23 mouse cellular contexts compared by ENCODE assay signal in genomic region chr8:78536716-78537115, GRCm38 (mm10).
DNase-seq lines count a peak whose midpoint lies in the region; TF ChIP-seq lines count a peak whose summit lies in the region.
"Had no signal": no experiment of that assay in that cellular context is flagged by ENCODE, and none has a peak within 500 bp of the region (broad histone marks: within the 10 kb centered on the region; RNA-seq: fewer than 3 reads in every experiment).

No protein-coding gene starts in this region.

- peak overlapping the region; percentile 30 for H3K4me3 ChIP-seq in E14TG2a.4 (replicated peaks; ENCODE audit: low read length)
- H3K4me3 ChIP-seq: embryonic facial prominence, embryonic 13.5 days; embryonic facial prominence, embryonic 15.5 days; erythroblast, embryonic 14.5 days; forebrain, embryonic 10.5 days; forebrain, embryonic 12.5 days had no signal

- TF ChIP-seq CTCF in E14TG2a.4 (conservative IDR thresholded peaks at IDR 0.05; ENCODE audit: low read length) = no peak

- peak; percentile 57 for DNase-seq in ES-CJ7 (ENCODE audit: low read depth, low spot score)
- peak; percentile 76 for DNase-seq in R1 (ENCODE audit: low read depth, low spot score)
- no peak for DNase-seq in urinary bladder, postnatal 10 days (ENCODE audit: low spot score)
- DNase-seq in kidney, adult 11 months = no peak
- DNase-seq: adrenal gland, adult 2 months; adrenal gland, postnatal 10 days; adrenal gland, postnatal 36 days; B cell, adult 2 months; cerebellum, adult 11-12 months; cerebellum, adult 2 months; cerebellum, adult 9-10 months; cerebellum, postnatal 14 days; cerebellum, postnatal 36 days; embryo, embryonic 11 days had no signal

- no peaks in the 10 kb centered on the region for H3K27me3 ChIP-seq in E14TG2a.4 (ENCODE audit: insufficient read depth, low read length)
- H3K27me3 ChIP-seq: CH12.LX; embryonic facial prominence, embryonic 13.5 days; embryonic facial prominence, embryonic 15.5 days; forebrain, embryonic 12.5 days; Patski had no signal

- peaks cover 51% of the 10 kb centered on the region for H3K36me3 ChIP-seq in E14TG2a.4 (ENCODE audit: insufficient read depth, low read length)

- H3K9me3 ChIP-seq in E14TG2a.4 (ENCODE audit: low read length) = no peaks in the 10 kb centered on the region
- H3K9me3 ChIP-seq: embryonic facial prominence, embryonic 13.5 days; embryonic facial prominence, embryonic 15.5 days; forebrain, embryonic 10.5 days; forebrain, embryonic 12.5 days; G1E had no signal

- H3K4me1 ChIP-seq in E14TG2a.4 (replicated peaks; ENCODE audit: low read depth, low read length) = peaks cover 78% of the 10 kb centered on the region
- H3K4me1 ChIP-seq: embryonic facial prominence, embryonic 13.5 days; embryonic facial prominence, embryonic 15.5 days; forebrain, embryonic 10.5 days; forebrain, embryonic 12.5 days had no signal

Comparison
In these comparisons a context has a peak if more than half of its experiments do, and no peak if none do; other contexts are left out.
1. DNase-seq: peak in ES-CJ7 (single experiment) and R1 (single experiment); none in urinary bladder, postnatal 10 days (single experiment) and kidney, adult 11 months (single experiment).